Mouse (Mus musculus): ENCODE data around the gene Ptprn.
A peak's percentile ranks its signal among the peaks of the same experiment; 100 is the strongest.

Ptprn gene

GRCm38 (mm10) chr1:75221538-75221937, 42.8 kb downstream of the Ptprn start:
- DNase-seq = no peak

- DNase-seq = peak; percentile 18 to 46
Observed at GRCm38 (mm10) chr1:75219531-75219930, 44.8 kb downstream of the Ptprn start, which contains the start of gene Tuba4a. TSS of gene Tuba4a (minus strand) at chr1:75219865.

- peak; percentile 94 to 96 for DNase-seq
Observed at GRCm38 (mm10) chr1:75219078-75219477, 45.2 kb downstream of the Ptprn start.

GRCm38 (mm10) chr1:75218227-75219001, 45.9 kb downstream of the Ptprn start:
- DNase-seq = peak; percentile 65 to 69

- no peak for DNase-seq
Observed at GRCm38 (mm10) chr1:75217893-75218226, 46.4 kb downstream of the Ptprn start.

GRCm38 (mm10) chr1:75216797-75217585, 47.3 kb downstream of the Ptprn start:
- no peak for DNase-seq

GRCm38 (mm10) chr1:75215785-75216184, 48.5 kb downstream of the Ptprn start:
- no peak for DNase-seq

- DNase-seq = peak in 1 of 2 experiments; percentile 27
Observed at GRCm38 (mm10) chr1:75214886-75215285, 49.4 kb downstream of the Ptprn start.

GRCm38 (mm10) chr1:75214442-75214841, 49.9 kb downstream of the Ptprn start:
- DNase-seq = no peak

GRCm38 (mm10) chr1:75213096-75213495, 51.2 kb downstream of the Ptprn start:
- DNase-seq = no peak

GRCm38 (mm10) chr1:75212542-75212941, 51.8 kb downstream of the Ptprn start:
- no peak for DNase-seq

- DNase-seq = no peak
Observed at GRCm38 (mm10) chr1:75211141-75211708, 53.1 kb downstream of the Ptprn start.

GRCm38 (mm10) chr1:75210136-75211087, 53.9 kb downstream of the Ptprn start, which contains the start of the genes Glb1l and Stk16:
TSS of gene Glb1l (minus strand) at chr1:75210813.
TSS of gene Stk16 (plus strand) at chr1:75210838.
- peak; percentile 96 to 97 for DNase-seq

- peak; percentile 41 to 59 for DNase-seq
Observed at GRCm38 (mm10) chr1:75208967-75209678, 55.2 kb downstream of the Ptprn start.

- no peak for DNase-seq
Observed at GRCm38 (mm10) chr1:75201236-75201635, 63.1 kb downstream of the Ptprn start.
